Mouse (Mus musculus): ENCODE data around the gene Cpn2.

DNA sequence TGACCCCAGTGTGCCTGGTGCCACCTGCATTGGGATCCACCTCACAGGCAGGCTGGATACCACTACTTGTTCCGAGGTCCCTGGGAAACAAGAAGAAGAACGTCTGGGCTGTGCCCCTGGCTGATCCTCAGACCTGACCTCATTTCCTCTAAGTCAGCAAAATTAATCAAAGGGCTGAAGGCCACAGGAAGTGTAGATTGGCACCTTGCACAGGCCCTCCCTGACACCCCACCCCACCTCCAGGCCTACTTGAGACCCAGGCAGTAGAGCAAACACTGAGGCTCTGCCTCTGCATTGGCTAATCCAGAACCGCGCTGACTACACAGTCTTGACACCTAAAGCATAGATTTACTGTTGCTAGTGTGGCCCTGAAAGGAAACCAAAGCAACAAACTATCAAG is 1.7 kb downstream of the Cpn2 start:
- no peak for TF ChIP-seq CTCF (IDR thresholded peaks at IDR 0.05)
- no peak for TF ChIP-seq EP300 (IDR thresholded peaks at IDR 0.05)

Measured in lung, postnatal 0 days (tissue).